Mouse (Mus musculus) heart, postnatal 10 days (tissue): ENCODE data around the gene Ythdf2. TPM values are rescaled to one million over a fixed set of nuclear protein-coding genes. Genes with fewer than 3 reads are reported as not detected.
"Not testable (repeated sequence)": the region's sequence is repeated elsewhere in the genome, so short reads cannot be mapped to it uniquely, and the experiment has no call there.

Experiments used
- DNase-seq, 2 experiments: peaks; one replicate each; pipeline ENCODE4 v3.0.0; 2021
- intact Hi-C: fragments of 180-260 bp; cut with DNase I; formaldehyde crosslinking; loops from one replicate; pipeline ENCODE4 v1.15.1; 2025
- total RNA-seq, 2 experiments: library from RNA; stranded (reverse); gene quantifications; 2 replicates each; pipeline ENCODE4 v1.2.3; 2021

Gene Ythdf2
- total RNA-seq: 10 to 100 TPM; 40.0 to 42.4 TPM

GRCm38 (mm10) chr4:132211953-132212734, at the start of gene Ythdf2:
Gene Ythdf2 (minus strand): TSS chr4:132212303.
- intact Hi-C loops: loop anchor here (1.0 to 2.0 kb wide), 2 partner anchors 47 to 58 kb away; no protein-coding TSS in a partner anchor
- DNase-seq: peak; percentile 97 to 98

DNA sequence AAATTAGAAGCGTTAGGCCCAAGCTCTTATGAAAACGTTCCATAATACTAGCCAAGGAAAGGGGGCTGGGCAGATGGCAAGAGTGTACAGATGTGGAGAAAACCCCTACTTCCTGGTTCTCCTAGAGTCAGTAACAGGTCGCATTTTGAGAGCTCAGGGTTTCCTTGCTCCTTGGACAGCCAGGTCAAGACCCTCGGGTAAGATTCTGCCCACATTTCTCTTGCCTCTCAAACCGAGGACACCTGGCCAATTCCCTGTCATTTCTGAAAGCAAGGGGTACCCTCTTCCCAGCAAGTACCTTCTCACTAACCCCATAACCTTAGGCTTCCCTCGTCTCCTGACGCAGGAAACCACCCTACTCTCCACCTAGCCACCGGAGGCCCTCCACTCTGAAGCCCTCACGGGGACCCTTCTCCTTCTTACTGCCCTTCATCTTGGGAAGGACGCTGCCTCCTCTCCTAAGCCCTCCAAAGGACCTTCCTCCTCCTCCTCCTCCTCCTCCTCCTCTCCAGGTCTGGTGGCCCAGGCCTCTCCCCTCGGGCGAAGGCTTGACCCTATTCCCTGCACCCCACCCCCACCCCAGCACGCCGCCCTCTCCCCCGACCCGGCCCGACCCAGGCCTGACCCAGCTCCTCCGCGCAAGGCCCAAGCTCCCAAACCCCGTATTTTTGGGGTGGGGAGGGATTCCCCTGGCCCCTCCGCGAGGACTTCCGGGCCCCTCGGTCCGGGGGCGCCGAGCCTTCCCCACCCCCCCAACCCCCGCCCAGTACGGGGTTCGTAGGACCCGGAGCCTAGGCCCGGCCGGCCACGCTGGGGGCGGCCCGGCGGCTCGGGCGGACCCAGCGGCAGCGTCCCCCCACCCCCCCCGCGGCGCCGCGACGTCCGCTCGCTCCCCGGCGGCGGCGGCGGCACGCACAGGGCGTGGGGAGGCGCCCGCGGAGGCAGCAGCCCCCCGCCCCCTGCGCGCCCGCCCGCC, 48.6 kb upstream of the Ythdf2 start:
- peak; percentile 63 to 65 for DNase-seq
- intact Hi-C loops: no loop called here

- DNase-seq: peak; percentile 30 to 42
- intact Hi-C loops: loop anchor here (2.0 kb wide), 1 partner anchor 46 kb away; the partner anchor contains the start of gene Ythdf2
Measured at GRCm38 (mm10) chr4:132259248-132259647, 47.1 kb upstream of the Ythdf2 start.

DNA sequence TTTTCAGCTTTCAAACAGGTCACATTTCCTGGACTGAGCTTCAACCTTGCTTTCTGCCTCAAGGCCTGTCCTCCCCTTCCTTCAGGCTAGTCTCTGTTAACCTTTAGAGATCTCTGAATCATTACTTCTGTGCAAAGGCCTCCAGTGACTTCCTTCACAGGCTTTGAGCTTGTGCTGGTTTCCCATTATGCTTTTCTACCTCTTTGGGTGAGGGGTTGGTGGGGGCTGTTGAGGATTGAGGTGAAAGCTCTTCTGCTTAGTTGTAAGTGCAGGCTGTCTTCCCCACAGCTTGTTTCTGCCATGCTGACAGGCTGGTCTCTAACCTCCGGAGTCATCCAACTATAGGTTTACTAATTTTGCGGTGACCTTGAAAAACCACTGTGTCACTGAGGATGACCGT, 44.3 kb upstream of the Ythdf2 start:
- intact Hi-C loops: no loop called here
- no peak for DNase-seq

- intact Hi-C loops: no loop called here
- DNase-seq: no peak
Measured at GRCm38 (mm10) chr4:132254986-132255385, 42.9 kb upstream of the Ythdf2 start.

DNA sequence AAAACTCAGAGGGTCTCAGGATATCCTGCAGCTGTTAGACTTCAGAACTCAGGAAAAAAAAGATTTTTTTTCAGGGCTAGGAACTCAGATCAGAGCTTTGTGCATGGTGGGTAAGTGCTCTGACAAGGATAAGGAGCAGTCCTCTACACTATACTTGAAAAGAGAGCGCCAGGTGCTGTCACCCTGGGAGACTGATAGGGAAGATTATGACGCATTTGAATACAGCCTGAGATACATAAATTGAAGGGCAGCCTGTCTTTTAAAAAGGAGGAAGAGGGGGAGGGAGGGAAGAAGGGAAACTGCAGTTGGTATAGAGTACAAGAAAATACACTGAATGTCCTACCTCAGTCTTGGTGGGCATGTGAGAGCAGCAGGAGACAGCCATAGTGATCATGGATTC, 41.5 kb upstream of the Ythdf2 start:
- intact Hi-C loops: no loop called here
- no peak for DNase-seq

- DNase-seq: no peak
- intact Hi-C loops: no loop called here
Measured at GRCm38 (mm10) chr4:132253128-132253527, 41.0 kb upstream of the Ythdf2 start.

- intact Hi-C loops: no loop called here
- no peak for DNase-seq
Measured at GRCm38 (mm10) chr4:132251596-132251995, 39.5 kb upstream of the Ythdf2 start.

DNA sequence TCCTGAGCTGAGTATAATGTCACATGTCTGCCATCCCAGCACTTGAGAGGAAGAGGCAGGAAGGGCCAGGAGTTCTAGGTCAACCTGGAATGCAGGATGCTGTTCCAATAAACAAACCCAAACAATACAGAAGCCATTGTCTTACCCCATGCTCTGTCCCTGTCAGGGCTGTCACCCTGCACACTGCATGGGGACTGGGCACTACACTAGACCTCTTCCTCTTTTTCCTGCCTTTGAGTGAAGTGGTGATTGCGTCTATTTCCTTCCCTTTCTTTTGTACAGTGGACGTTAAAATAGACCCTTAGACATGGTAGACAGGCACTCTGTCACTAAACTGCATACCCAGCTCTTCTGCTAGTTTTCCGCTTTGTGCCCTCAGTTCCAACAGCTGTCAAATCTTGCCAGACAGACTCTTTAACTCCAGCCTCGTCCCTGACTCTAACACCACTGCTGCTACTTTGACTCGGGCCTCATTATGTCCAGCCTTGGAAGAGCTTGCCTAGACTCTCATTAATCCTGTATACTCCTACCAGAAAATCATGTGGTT, 35.4 kb upstream of the Ythdf2 start:
- peak in 1 of 2 experiments; percentile 17 for DNase-seq
- intact Hi-C loops: no loop called here

DNA sequence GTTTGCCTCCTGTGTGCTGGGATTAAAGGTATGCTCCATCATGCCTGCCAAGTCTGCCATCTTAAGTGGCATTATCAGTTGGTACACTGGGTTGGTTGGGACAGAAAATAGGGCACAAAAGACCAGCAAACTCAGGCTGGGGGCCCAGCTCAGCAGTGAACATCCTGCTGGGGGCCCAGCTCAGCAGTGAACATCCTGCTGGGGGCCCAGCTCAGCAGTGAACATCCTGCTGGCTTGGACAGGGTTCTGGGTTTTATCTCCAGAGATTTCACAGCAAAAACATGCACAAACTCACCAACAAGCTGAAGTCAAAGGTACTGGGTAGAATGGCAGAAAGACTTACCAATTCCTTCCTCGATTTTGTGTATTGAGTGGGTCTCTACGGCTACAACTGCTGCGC, 33.5 kb upstream of the Ythdf2 start:
- DNase-seq: no peak
- intact Hi-C loops: no loop called here

DNA sequence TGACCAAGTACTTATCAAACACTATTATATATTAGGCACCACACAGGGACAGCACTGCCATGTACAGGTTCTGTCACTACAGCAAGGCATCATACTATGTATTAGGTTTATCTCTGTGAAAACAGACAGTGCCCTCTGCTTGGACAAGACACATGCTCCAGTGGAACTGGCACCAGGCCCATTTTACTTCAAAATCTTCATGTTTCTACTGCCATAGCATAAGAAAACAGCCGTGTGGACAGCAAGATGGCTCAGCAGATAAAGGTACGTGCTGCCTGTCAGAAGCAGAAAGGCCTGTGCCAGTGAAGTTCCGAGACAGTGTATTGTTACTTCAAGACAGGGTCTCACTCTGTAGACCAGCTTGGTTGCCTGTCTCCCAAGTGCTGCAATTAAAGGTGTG, 29.1 kb upstream of the Ythdf2 start:
- DNase-seq: no peak
- intact Hi-C loops: no loop called here

DNA sequence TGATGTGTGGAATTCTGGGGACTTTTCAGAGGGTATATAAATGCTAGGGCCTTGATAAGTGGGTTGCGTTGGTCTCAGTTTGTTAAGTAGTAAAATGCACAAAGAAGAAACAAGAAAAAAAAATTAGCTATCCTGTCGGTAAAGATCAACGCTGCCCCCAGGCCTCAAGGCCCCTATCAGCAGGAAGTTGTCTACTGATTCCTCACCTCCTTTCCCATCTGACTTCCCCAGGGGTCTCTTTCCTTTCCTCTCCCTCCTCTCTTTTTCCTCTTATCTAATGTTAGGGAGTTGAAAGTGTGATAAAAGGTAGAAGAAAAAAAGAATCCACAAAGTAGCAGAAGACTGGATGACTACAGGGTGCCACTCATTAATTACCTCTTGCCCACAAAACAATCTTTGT, 28.3 kb upstream of the Ythdf2 start:
- intact Hi-C loops: no loop called here
- DNase-seq: no peak

DNA sequence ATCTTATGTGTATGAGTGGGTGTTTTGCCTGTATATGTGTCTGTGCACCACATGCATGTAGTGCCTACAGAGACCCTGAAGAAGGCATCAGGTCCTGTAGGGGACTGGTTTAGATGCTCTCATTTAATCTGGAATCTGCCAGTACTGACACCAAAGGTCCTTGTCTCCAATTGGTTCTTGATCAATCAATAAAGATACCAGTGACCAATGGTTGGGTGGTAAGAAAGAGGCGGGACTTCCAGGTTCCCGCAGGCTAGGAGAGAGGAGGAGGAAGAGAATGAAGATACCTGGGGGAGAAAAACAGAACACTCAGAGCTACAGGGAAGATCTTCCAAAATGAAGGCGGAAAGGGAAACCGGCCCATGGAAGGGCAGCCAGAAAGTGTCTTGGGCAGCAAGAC, 26.3 kb upstream of the Ythdf2 start:
- intact Hi-C loops: no loop called here
- no peak for DNase-seq

GRCm38 (mm10) chr4:132234710-132235109, 22.6 kb upstream of the Ythdf2 start:
- no peak for DNase-seq
- intact Hi-C loops: no loop called here

- intact Hi-C loops: no loop called here
Measured at GRCm38 (mm10) chr4:132230422-132230821, 18.3 kb upstream of the Ythdf2 start.

DNA sequence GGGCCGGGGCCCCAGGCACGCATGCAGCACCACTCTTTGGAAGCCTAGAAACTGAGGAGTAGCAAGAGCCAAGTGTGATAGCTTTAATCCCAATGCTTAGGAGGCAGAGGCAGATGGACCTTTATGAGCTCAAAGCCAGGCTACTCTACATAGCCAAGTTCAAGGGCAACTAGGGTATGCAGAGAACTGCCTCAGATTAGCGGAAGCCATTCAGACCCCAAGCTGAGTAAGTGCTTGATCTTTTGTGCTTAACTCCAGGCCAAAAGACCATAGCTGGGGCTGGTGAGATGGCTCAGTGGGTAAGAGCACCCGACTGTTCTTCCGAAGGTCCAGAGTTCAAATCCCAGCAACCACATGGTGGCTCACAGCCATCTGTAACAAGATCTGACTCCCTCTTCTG, 9.9 kb upstream of the Ythdf2 start:
- DNase-seq, intact Hi-C loops: not testable (repeated sequence)

More at GRCm38 (mm10) chr4:132230422-132230821, 18.3 kb upstream of the Ythdf2 start:
- no peak for DNase-seq

- DNase-seq, intact Hi-C loops: not testable (repeated sequence)
Measured at GRCm38 (mm10) chr4:132218439-132218838, 6.3 kb upstream of the Ythdf2 start.

- intact Hi-C loops: no loop called here
Measured at GRCm38 (mm10) chr4:132217781-132218180, 5.7 kb upstream of the Ythdf2 start.

DNA sequence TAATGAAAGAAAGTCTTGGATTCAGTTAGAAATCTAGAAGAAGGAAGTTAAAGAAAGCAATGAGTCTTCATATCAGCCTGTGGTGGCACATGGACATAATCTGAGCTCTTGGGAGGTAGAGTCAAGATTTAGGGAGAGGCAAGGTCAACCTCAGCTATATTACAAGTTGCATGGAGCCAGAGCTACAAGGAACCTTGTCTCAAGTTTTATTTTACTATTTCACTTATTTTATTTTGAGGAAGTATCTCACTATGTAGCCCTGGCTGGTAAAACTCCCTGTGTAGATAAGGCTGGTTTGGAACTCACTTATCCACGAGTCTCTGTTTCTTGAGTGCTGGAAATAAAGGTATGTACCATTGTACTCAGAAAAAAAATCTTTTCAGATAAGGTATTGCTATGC, 4.5 kb upstream of the Ythdf2 start:
- no peak for DNase-seq
- intact Hi-C loops: no loop called here

More at GRCm38 (mm10) chr4:132217781-132218180, 5.7 kb upstream of the Ythdf2 start:
- DNase-seq: no peak

GRCm38 (mm10) chr4:132214847-132215246, 2.7 kb upstream of the Ythdf2 start:
- DNase-seq: no peak
- intact Hi-C loops: no loop called here
